Mouse (Mus musculus) liver, embryonic 16.5 days (tissue): ENCODE measurements around the gene Topaz1. TPM values are rescaled to one million over a fixed set of nuclear protein-coding genes. Genes with fewer than 3 reads are reported as not detected.

ENCODE experiments used
- ATAC-seq: fragments of 200-750 bp; cut with Nextera tagmentation; 2 replicates; pipeline ENCODE4 v1.8.0; 2017; ENCODE audit warnings: low read depth, mild to moderate bottlenecking, moderate number of reproducible peaks, moderate library complexity
- H3K27ac ChIP-seq: fragments of 300-500 bp; sonication (generic); 2 replicates; pipeline ENCODE4 v1.5.1; 2014; ENCODE audit warnings: mild to moderate bottlenecking, low read length
- H3K27me3 ChIP-seq: fragments of 300-500 bp; sonication (generic); 2 replicates; pipeline ENCODE4 v1.6.1; 2014; ENCODE audit warnings: low read depth, low read length, mixed read lengths; ENCODE audit not compliant: control insufficient read depth, insufficient read depth
- H3K36me3 ChIP-seq: fragments of 300-500 bp; sonication (generic); 2 replicates; pipeline ENCODE4 v1.6.1; 2014; ENCODE audit warnings: mild to moderate bottlenecking; ENCODE audit not compliant: control insufficient read depth, insufficient read depth
- H3K4me1 ChIP-seq: fragments of 300-500 bp; sonication (generic); 2 replicates; pipeline ENCODE4 v1.6.1; 2014; ENCODE audit warnings: low read depth, low read length, mixed read lengths; ENCODE audit not compliant: control insufficient read depth
- H3K4me2 ChIP-seq: fragments of 300-500 bp; sonication (generic); 2 replicates; pipeline ENCODE4 v1.6.1; 2014; ENCODE audit warnings: low read depth, low read length, mixed read lengths
- H3K4me3 ChIP-seq: fragments of 300-500 bp; sonication (generic); 2 replicates; pipeline ENCODE4 v1.5.1; 2014; ENCODE audit warnings: low read depth, mild to moderate bottlenecking, low read length
- H3K9ac ChIP-seq: fragments of 300-500 bp; sonication (generic); 2 replicates; pipeline ENCODE4 v1.6.1; 2014; ENCODE audit warnings: low read depth, low read length
- H3K9me3 ChIP-seq: fragments of 300-500 bp; sonication (generic); replicated peaks from 2 replicates; pipeline ENCODE4 v1.6.1; 2016; ENCODE audit warnings: low read length; ENCODE audit not compliant: control insufficient read depth
- WGBS: fragments of 180-500 bp; shearing (Covaris S2); extraction: QIAGEN DNeasy Blood & Tissue Kit; methylation state at CpG from one replicate; pipeline ENCODE4 v1.1.7; 2014; ENCODE audit not compliant: insufficient replicate concordance; 5-methylcytosine and 5-hydroxymethylcytosine counted together
- polyA plus RNA-seq: library from polyadenylated mRNA; unstranded; fragments of >200 nt; fragmentation: Nextera tagmentation; extraction: Ambion mirVana; gene quantifications from 2 replicates; pipeline ENCODE4 v1.2.1, GENCODE M21; 2015

Topaz1 gene
- polyA plus RNA-seq, 1 experiment from 2014 or later, result not detected

DNA sequence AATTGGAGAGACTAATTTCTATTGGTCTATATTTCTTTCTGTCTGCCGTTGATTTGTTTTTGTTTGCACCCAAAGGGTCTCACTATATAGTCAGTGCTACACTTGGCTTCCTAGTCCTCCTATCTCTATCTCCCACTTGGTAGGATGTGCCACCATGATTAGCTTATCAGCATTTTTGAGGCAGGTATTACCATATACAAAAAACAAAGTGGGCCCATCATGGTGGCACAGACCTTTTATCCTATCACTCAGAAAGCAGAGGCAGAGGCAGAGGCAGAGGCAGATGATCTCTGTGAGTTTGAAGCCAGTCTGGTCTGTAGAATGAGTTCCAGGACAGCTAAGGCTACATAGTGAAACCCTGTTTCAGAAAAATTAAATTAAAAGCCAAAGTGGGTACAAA, 39.4 kb downstream of the Topaz1 start:
- 48% methylated on average over 1 of the region's 1 CpGs for WGBS

DNA sequence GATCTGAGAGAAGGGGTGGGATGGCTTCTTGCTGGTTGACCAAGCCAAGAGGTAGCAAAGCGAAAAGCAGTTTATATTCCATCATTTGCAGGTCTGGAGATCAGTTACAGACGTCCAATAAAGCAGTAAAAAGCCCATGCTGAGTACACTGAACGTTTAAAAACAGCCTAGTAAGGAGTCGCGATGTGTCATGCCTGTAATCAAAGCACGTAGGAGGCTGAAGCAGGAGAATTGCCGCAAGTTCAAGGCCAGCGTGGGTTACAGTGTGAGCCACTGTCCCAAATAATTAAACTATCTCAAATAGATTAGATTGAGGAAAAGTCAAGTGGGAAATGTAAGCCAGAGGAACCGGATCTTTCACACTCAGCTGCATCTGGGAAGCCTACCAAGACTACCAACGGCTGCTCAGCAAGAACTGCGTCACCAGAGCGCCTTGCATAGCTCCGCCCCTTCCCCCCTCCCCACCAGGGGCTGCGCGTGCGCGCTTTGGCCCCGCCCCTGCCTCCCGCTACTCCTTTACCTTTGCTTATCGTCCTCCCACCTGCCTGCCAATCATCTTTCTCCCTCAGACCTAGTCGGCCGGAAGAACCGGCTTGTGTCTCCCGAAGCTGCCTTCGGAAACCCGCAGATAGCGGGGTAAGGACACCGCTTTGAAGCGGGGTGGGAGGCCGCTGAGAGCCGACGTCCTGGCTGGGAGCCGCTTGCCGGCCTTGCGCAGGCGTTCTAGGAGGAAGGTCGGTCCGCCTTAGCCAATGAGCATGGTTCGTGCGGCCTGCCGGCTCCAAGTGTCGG, 58.1 kb downstream of the Topaz1 start, which contains the start of gene Tcaim:
TSS of gene Tcaim (plus strand) at position 487 of the 792 bp plus-strand sequence.
- H3K9me3 ChIP-seq, result no peaks in the 10 kb centered on the region
- peak; percentile 94 for ATAC-seq
- H3K27me3 ChIP-seq, result no peaks in the 10 kb centered on the region
- peaks cover 7% of the 10 kb centered on the region; the same call in 1 of the 2 replicates for H3K4me1 ChIP-seq
- H3K4me3 ChIP-seq, result peak within 1 kb of the TSS; percentile 74
- peak within 1 kb of the TSS; percentile 95 for H3K4me2 ChIP-seq
- no peaks in the 10 kb centered on the region for H3K36me3 ChIP-seq
- WGBS, result 6% methylated on average over 42 of the region's 42 CpGs
- H3K27ac ChIP-seq, result peak within 1 kb of the TSS; percentile 84
- H3K9ac ChIP-seq, result peak within 1 kb of the TSS; percentile 72

More for the DNA sequence above, 39.4 kb downstream of the Topaz1 start:
- no peak for ATAC-seq
- Histone ChIP-seq H3K4me2 (no peak overlapping the region), H3K27me3 (no peaks in the 10 kb centered on the region), H3K9me3 (no peaks in the 10 kb centered on the region), H3K9ac (no peak overlapping the region), H3K4me1 (no peaks in the 10 kb centered on the region), H3K4me3 (no peak overlapping the region), H3K27ac (no peak overlapping the region), H3K36me3 (no peaks in the 10 kb centered on the region)

GRCm38 (mm10) chr9:122805845-122806341, 58.7 kb downstream of the Topaz1 start:
- 13% methylated on average over 10 of the region's 10 CpGs for WGBS
- Histone ChIP-seq H3K9me3 (no peaks in the 10 kb centered on the region), H3K9ac (peak overlapping the region; percentile 72), H3K4me3 (peak overlapping the region; percentile 74), H3K27ac (peak overlapping the region; percentile 84), H3K36me3 (no peaks in the 10 kb centered on the region), H3K27me3 (no peaks in the 10 kb centered on the region), H3K4me2 (peak overlapping the region; percentile 95), H3K4me1 (peaks cover 7% of the 10 kb centered on the region; the same call in 1 of the 2 replicates)
- no peak for ATAC-seq

GRCm38 (mm10) chr9:122807186-122807585, 60.0 kb downstream of the Topaz1 start:
- H3K9ac ChIP-seq, result no peak overlapping the region
- H3K36me3 ChIP-seq, result no peaks in the 10 kb centered on the region
- H3K27me3 ChIP-seq, result no peaks in the 10 kb centered on the region
- no peak for ATAC-seq
- H3K4me2 ChIP-seq, result no peak overlapping the region
- no peak overlapping the region for H3K4me3 ChIP-seq
- no peaks in the 10 kb centered on the region for H3K9me3 ChIP-seq
- peaks cover 7% of the 10 kb centered on the region; the same call in 1 of the 2 replicates for H3K4me1 ChIP-seq
- WGBS, result 62% methylated on average over 2 of the region's 2 CpGs
- no peak overlapping the region for H3K27ac ChIP-seq

- Histone ChIP-seq H3K9me3 (no peaks in the 10 kb centered on the region), H3K36me3 (no peaks in the 10 kb centered on the region), H3K27me3 (no peaks in the 10 kb centered on the region), H3K27ac (no peak overlapping the region), H3K4me3 (no peak overlapping the region), H3K9ac (no peak overlapping the region), H3K4me2 (no peak overlapping the region), H3K4me1 (peaks cover 7% of the 10 kb centered on the region; the same call in 1 of the 2 replicates)
- 66% methylated on average over 3 of the region's 3 CpGs for WGBS
- no peak for ATAC-seq
Measured at GRCm38 (mm10) chr9:122810212-122810611, 63.1 kb downstream of the Topaz1 start.

DNA sequence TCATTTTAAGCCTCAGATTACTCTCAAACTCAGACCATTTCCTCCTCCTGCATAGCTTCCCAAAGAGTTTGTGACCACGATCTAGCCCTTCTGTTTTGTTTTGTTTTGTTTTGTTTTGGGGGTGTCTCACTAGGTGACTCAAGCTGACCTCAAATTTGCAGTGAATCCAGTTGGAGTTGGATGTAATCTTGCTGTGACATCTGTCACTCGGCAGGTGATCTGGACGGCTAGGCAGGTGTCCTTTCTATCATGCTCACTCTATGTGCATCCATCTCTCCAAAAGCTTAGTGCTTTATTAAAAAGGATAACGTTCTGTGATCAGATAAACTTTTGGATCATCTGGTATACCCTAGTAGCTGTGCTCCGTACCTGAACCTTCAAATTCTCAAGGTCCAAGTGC, 65.2 kb downstream of the Topaz1 start:
- Histone ChIP-seq H3K27ac (no peak overlapping the region), H3K9me3 (no peaks in the 10 kb centered on the region), H3K4me2 (no peak overlapping the region), H3K4me1 (no peaks in the 10 kb centered on the region), H3K9ac (no peak overlapping the region), H3K36me3 (no peaks in the 10 kb centered on the region), H3K27me3 (no peaks in the 10 kb centered on the region), H3K4me3 (no peak overlapping the region)
- WGBS, result 70% methylated on average over 5 of the region's 5 CpGs
- no peak for ATAC-seq

GRCm38 (mm10) chr9:122814775-122815174, 67.6 kb downstream of the Topaz1 start:
- Histone ChIP-seq H3K4me3 (no peak overlapping the region), H3K27ac (no peak overlapping the region), H3K9ac (no peak overlapping the region), H3K9me3 (no peaks in the 10 kb centered on the region), H3K4me2 (no peak overlapping the region), H3K27me3 (no peaks in the 10 kb centered on the region), H3K36me3 (no peaks in the 10 kb centered on the region), H3K4me1 (no peaks in the 10 kb centered on the region)
- ATAC-seq, result no peak
- 79% methylated on average over 2 of the region's 2 CpGs for WGBS

GRCm38 (mm10) chr9:122815239-122815851, 68.2 kb downstream of the Topaz1 start:
- no peak overlapping the region for H3K9ac ChIP-seq
- H3K9me3 ChIP-seq, result no peaks in the 10 kb centered on the region
- ATAC-seq, result peak; percentile 64; the same call in 1 of the 2 replicates
- no peaks in the 10 kb centered on the region for H3K27me3 ChIP-seq
- peaks cover 1% of the 10 kb centered on the region for H3K36me3 ChIP-seq
- no peak overlapping the region for H3K4me3 ChIP-seq
- 45% methylated on average over 4 of the region's 4 CpGs for WGBS
- H3K4me2 ChIP-seq, result no peak overlapping the region
- no peaks in the 10 kb centered on the region for H3K4me1 ChIP-seq
- H3K27ac ChIP-seq, result no peak overlapping the region
